Mouse (Mus musculus): ENCODE data around the gene Prpf4.

DNA sequence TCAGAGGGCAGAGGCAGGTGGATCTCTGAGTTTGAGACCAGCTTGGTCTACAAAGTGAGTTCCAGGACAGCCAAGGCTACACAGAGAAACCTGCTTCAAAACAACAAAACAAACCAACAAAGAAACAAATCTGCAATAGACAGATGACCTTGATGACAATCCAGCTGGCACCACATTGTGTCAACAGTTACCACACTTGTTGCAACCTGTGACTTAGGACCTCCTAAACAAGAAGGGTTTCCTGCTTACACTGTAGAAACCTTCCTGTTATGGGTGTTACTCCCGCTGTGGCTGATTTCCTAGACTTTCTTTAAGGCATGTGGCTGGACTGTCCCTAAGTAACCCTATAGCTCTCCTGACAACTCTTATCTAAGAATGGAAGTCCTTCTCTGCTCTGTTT lies 12.8 kb upstream of the Prpf4 start:
- TF ChIP-seq CTCF (IDR thresholded peaks at IDR 0.05; ENCODE audit: low read depth) (no peak), EP300 (IDR thresholded peaks at IDR 0.05; ENCODE audit: low read depth) (no peak)
